Mouse (Mus musculus) frontal cortex, postnatal 36 days (tissue): ENCODE data around the gene Gm3095.
"Not testable (repeated sequence)": the region's sequence is repeated elsewhere in the genome, so short reads cannot be mapped to it uniquely, and the experiment has no call there.

Experiments
- DNase-seq, 2 experiments: peaks; one replicate each; pipeline ENCODE4 v3.0.0; 2022; ENCODE audit warnings: low spot score in 2 of 2

The Gm3095 gene

DNA sequence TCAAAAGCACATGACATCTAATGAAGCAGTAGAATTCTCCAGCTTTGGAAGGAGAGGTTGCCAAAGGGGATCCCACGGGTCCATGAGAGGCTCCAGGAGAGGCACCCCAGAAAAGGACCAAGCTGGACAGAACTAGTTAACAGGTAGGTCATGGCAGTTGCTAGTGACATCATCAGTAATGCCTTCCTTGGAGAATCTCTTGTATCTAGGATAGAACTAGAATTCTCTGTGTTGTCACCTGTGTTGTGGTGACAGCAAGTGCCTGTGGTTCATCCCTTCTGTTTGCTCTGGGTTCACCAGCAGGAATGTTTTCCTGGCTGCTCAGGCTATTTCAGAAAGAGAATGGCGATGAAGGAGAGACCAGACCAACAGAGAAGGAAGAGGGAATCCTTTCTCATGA, at the start of gene Gm3095:
Gm3095 (plus strand) TSS at position 301 of the 400 bp plus-strand sequence.
- not testable (repeated sequence) for DNase-seq

DNA sequence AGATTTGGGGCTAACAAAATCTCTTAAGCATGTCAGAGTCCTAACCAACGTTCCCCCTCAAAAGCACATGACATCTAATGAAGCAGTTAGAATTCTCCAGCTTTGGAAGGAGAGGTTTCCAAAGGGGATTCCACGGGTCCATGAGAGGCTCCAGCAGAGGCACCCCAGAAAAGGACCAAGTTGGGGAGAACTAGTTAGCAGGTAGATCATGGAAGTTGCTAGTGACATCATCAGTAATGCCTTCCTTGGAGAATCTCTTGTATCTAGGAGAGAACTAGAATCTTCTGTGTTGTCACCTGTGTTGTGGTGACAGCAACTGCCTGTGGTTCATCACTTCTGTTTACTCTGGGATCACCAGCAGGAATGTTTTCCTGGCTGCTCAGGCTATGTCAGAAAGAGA, 31.9 kb upstream of the Gm3095 start, which contains the start of gene Gm3029:
Gm3029 (plus strand) TSS at position 301 of the 400 bp plus-strand sequence.
- DNase-seq: not testable (repeated sequence)

DNA sequence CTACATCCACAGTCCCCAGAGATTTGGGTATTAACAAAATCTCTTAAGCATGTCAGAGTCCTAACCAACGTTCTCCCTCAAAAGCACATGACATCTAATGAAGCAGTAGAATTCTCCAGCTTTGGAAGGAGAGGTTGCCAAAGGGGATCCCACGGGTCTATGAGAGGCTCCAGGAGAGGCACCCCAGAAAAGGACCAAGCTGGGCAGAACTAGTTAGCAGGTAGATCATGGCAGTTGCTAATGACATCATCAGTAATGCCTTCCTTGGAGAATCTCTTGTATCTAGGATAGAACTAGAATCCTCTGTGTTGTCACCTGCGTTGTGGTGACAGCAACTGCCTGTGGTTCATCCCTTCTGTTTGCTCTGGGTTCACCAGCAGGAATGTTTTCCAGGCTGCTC, 34.7 kb downstream of the Gm3095 start, which contains the start of gene Gm3099:
Gm3099 (plus strand) TSS at position 301 of the 400 bp plus-strand sequence.
- not testable (repeated sequence) for DNase-seq
